Comparison of ENCODE assay signal across 34 mouse cellular contexts in genomic region chr10:37206546-37206945, GRCm38 (mm10).
"Had no signal": no experiment of that assay in that cellular context is flagged by ENCODE, and none has a peak within 500 bp of the region (broad histone marks: within the 10 kb centered on the region; RNA-seq: fewer than 3 reads in every experiment).

No protein-coding gene starts in this region.

- H3K4me2 ChIP-seq: heart, embryonic 12.5 days; heart, embryonic 13.5 days; heart, embryonic 15.5 days; hindbrain, embryonic 12.5 days; hindbrain, embryonic 13.5 days; hindbrain, embryonic 14.5 days; hindbrain, embryonic 15.5 days; intestine, embryonic 15.5 days; kidney, embryonic 15.5 days had no signal

- H3K9ac ChIP-seq: heart, embryonic 12.5 days; heart, embryonic 13.5 days; heart, embryonic 15.5 days; hindbrain, embryonic 12.5 days; hindbrain, embryonic 13.5 days; hindbrain, embryonic 14.5 days; hindbrain, embryonic 15.5 days; intestine, embryonic 15.5 days; kidney, embryonic 15.5 days had no signal

- H3K27me3 ChIP-seq: heart, embryonic 12.5 days; heart, embryonic 13.5 days; heart, embryonic 15.5 days; hindbrain, embryonic 12.5 days; hindbrain, embryonic 13.5 days; hindbrain, embryonic 15.5 days; intestine, embryonic 15.5 days; kidney, embryonic 15.5 days had no signal

- H3K36me3 ChIP-seq: heart, embryonic 12.5 days; heart, embryonic 13.5 days; heart, embryonic 15.5 days; hindbrain, embryonic 10.5 days; hindbrain, embryonic 12.5 days; hindbrain, embryonic 13.5 days; hindbrain, embryonic 15.5 days; intestine, embryonic 15.5 days; kidney, embryonic 15.5 days had no signal

- H3K9me3 ChIP-seq: heart, embryonic 12.5 days; heart, embryonic 13.5 days; heart, embryonic 15.5 days; hindbrain, embryonic 10.5 days; hindbrain, embryonic 12.5 days; hindbrain, embryonic 13.5 days; hindbrain, embryonic 15.5 days; intestine, embryonic 15.5 days; kidney, embryonic 15.5 days had no signal

- DNase-seq: heart, postnatal 10 days; heart, postnatal 14 days; heart, postnatal 36 days; heart, postnatal 4 days; kidney, adult 11 months; kidney, adult 18-20 months; kidney, adult 2 months; kidney, adult 8-10 months; kidney, adult 9 months; kidney, postnatal 10 days; kidney, postnatal 14 days; kidney, postnatal 25 days; kidney, postnatal 36 days; kidney, postnatal 4 days; layer of hippocampus, adult 9-11 months; layer of hippocampus, postnatal 36 days had no signal

- H3K4me3 ChIP-seq: heart, embryonic 12.5 days; heart, embryonic 13.5 days; heart, embryonic 15.5 days; hindbrain, embryonic 10.5 days; hindbrain, embryonic 12.5 days; hindbrain, embryonic 13.5 days; hindbrain, embryonic 15.5 days; intestine, embryonic 15.5 days; kidney, embryonic 15.5 days; layer of hippocampus, adult 2 months; left cerebral cortex, adult 2 months had no signal

- H3K27ac ChIP-seq: heart, embryonic 13.5 days; heart, embryonic 15.5 days; hindbrain, embryonic 10.5 days; hindbrain, embryonic 12.5 days; hindbrain, embryonic 13.5 days; hindbrain, embryonic 14.5 days; hindbrain, embryonic 15.5 days; hindbrain, postnatal 0 days; intestine, embryonic 15.5 days; kidney, embryonic 15.5 days; kidney, postnatal 0 days; layer of hippocampus, adult 2 months; left cerebral cortex, adult 2 months had no signal

- H3K4me1 ChIP-seq: heart, embryonic 12.5 days; heart, embryonic 13.5 days; heart, embryonic 15.5 days; hindbrain, embryonic 10.5 days; hindbrain, embryonic 12.5 days; hindbrain, embryonic 13.5 days; hindbrain, embryonic 15.5 days; intestine, embryonic 15.5 days; kidney, embryonic 15.5 days had no signal

- ATAC-seq: hindbrain, embryonic 16.5 days; hindbrain, postnatal 0 days; inflammation-experienced regulatory T-cells, adult 6 months; intestine, embryonic 15.5 days; intestine, embryonic 16.5 days; intestine, postnatal 0 days had no signal
